Mouse (Mus musculus): Measurements from ENCODE around the gene Cyp2d11. TPM values are rescaled to one million over a fixed set of nuclear protein-coding genes. Genes with fewer than 3 reads are reported as not detected.
"Not testable (repeated sequence)": the region's sequence is repeated elsewhere in the genome, so short reads cannot be mapped to it uniquely, and the experiment has no call there.

Cyp2d11 gene
- total RNA-seq (2014; rRNA removed) = not detected in 2 replicates
- polyA plus RNA-seq (2015; fragmentation: Nextera tagmentation; extraction: Ambion mirVana) = not detected in 2 replicates

DNA sequence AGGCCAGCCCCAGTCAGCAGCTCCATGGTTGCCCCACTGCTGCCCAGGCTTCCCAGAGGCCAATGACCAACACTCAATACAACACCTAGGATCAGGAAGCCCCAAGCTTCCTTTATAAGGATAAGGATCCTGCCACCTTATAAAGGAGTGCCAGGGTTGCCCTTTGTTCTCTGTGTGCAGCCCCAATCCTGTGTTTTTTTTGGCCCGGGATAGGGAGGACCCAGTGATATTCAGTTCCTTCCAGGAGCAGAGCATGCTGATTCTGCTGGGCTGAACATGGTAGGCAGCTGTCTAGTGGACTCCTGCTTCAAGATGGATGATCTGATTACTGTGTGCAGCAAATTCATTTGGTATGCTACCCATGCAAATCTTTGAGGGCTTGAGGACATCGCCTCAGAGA, at the start of gene Cyp2d11:
Gene Cyp2d11, minus strand, starts transcription at position 101 of the 400 bp plus-strand sequence.
- DNase-seq (ENCODE audit: low spot score); H3K4me1 ChIP-seq (ENCODE audit: insufficient read depth, low read length); H3K4me3 ChIP-seq (ENCODE audit: low read depth, low read length); H3K9me3 ChIP-seq (ENCODE audit: low read length); H3K9ac ChIP-seq (replicated peaks; ENCODE audit: low read length, poor library complexity, severe bottlenecking); H3K27me3 ChIP-seq (ENCODE audit: insufficient read depth, low read length); H3K27ac ChIP-seq (ENCODE audit: low read depth, low read length); H3K36me3 ChIP-seq (ENCODE audit: insufficient read depth, low read length); ATAC-seq (ENCODE audit: low FRiP score); H3K4me2 ChIP-seq (ENCODE audit: low read depth, low read length, poor library complexity, severe bottlenecking): not testable (repeated sequence)
- WGBS = 81% methylated on average over 2 of the region's 2 CpGs

DNA sequence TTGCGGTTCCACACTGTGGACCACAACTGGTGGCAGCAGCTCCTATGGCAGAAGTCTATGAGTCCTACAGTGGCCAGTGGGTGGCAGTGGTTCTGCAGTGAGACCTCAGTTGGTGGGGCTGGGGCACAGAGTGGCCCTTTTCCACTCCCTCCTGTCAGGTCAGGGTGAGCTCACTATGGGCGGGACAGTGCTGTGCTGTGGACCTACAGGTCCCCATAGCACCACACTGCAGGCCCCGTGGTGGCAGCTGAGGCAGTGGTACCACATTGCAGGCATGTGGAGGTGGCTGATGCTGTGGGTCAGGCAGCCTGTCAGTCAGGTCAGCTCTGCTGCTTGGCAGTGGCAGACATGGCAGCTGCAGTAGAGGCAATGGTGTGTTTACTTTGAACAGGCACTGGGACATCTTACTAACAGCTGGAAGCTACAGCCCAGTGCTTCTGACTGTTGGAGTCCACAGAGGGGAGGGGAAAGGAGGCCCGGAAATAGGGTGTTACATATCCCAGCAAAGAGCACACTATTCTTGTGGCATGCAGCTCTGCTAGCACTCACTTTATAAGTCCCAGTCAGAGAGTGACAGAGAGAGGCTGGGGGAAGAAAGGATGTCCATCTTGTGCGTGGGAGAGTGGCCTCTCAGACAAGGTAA, 44.3 kb upstream of the Cyp2d11 start:
- H3K4me1 ChIP-seq (ENCODE audit: insufficient read depth, low read length) = no peaks in the 10 kb centered on the region
- H3K27me3 ChIP-seq (ENCODE audit: insufficient read depth, low read length) = no peaks in the 10 kb centered on the region
- no peak overlapping the region for H3K4me2 ChIP-seq (ENCODE audit: low read depth, low read length, poor library complexity, severe bottlenecking)
- H3K9me3 ChIP-seq (ENCODE audit: low read length) = no peaks in the 10 kb centered on the region
- ATAC-seq (ENCODE audit: low FRiP score) = no peak
- H3K9ac ChIP-seq (replicated peaks; ENCODE audit: low read length, poor library complexity, severe bottlenecking) = no peak overlapping the region
- no peak for DNase-seq (ENCODE audit: low spot score)
- H3K36me3 ChIP-seq (ENCODE audit: insufficient read depth, low read length) = no peaks in the 10 kb centered on the region
- TF ChIP-seq CTCF (IDR thresholded peaks at IDR 0.05) = no peak
- no peak overlapping the region for H3K4me3 ChIP-seq (ENCODE audit: low read depth, low read length)
- H3K27ac ChIP-seq (ENCODE audit: low read depth, low read length) = no peak overlapping the region
- 80% methylated on average over 5 of the region's 5 CpGs for WGBS

DNA sequence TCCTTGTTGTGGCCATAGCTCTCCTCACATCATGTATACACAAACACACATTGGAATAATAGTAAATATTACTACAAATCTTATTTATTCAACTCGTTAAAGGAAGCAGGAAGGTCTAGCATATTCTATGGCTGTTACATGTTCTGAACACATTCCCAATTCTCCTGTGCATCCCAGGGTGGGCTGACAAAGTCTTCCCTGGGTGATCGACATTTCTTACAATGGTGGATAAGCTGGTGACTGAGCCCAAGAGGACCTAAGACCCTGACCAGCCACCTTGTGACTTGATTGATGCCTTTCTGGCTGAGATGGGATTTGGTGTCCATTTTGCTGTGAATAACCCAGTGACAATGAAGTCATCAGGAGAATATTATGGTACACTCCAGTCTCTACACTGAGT, 41.8 kb upstream of the Cyp2d11 start:
- Histone ChIP-seq H3K4me2 (ENCODE audit: low read depth, low read length, poor library complexity, severe bottlenecking) (no peak overlapping the region), H3K27ac (ENCODE audit: low read depth, low read length) (no peak overlapping the region), H3K9ac (replicated peaks; ENCODE audit: low read length, poor library complexity, severe bottlenecking) (no peak overlapping the region), H3K36me3 (ENCODE audit: insufficient read depth, low read length) (no peaks in the 10 kb centered on the region), H3K4me3 (ENCODE audit: low read depth, low read length) (no peak overlapping the region), H3K4me1 (ENCODE audit: insufficient read depth, low read length) (no peaks in the 10 kb centered on the region), H3K27me3 (ENCODE audit: insufficient read depth, low read length) (no peaks in the 10 kb centered on the region), H3K9me3 (ENCODE audit: low read length) (no peaks in the 10 kb centered on the region)
- DNase-seq (ENCODE audit: low spot score) (no peak), ATAC-seq (ENCODE audit: low FRiP score) (no peak)
- TF ChIP-seq CTCF (IDR thresholded peaks at IDR 0.05) = no peak
- WGBS = 90% methylated on average over 2 of the region's 2 CpGs

- Histone ChIP-seq H3K4me1 (ENCODE audit: insufficient read depth, low read length) (no peaks in the 10 kb centered on the region), H3K9ac (replicated peaks; ENCODE audit: low read length, poor library complexity, severe bottlenecking) (no peak overlapping the region), H3K36me3 (ENCODE audit: insufficient read depth, low read length) (no peaks in the 10 kb centered on the region), H3K4me3 (ENCODE audit: low read depth, low read length) (no peak overlapping the region), H3K27me3 (ENCODE audit: insufficient read depth, low read length) (no peaks in the 10 kb centered on the region), H3K27ac (ENCODE audit: low read depth, low read length) (no peak overlapping the region), H3K9me3 (ENCODE audit: low read length) (no peaks in the 10 kb centered on the region; the same call in 1 of the 2 replicates), H3K4me2 (ENCODE audit: low read depth, low read length, poor library complexity, severe bottlenecking) (no peak overlapping the region)
- TF ChIP-seq CTCF (IDR thresholded peaks at IDR 0.05) = no peak
- 91% methylated on average over 3 of the region's 3 CpGs for WGBS
- DNase-seq (ENCODE audit: low spot score) (no peak), ATAC-seq (ENCODE audit: low FRiP score) (no peak)
Observed at GRCm38 (mm10) chr15:82435011-82435410, 41.2 kb upstream of the Cyp2d11 start.

GRCm38 (mm10) chr15:82434541-82434940, 40.7 kb upstream of the Cyp2d11 start:
- Histone ChIP-seq H3K36me3 (ENCODE audit: insufficient read depth, low read length) (no peaks in the 10 kb centered on the region), H3K9me3 (ENCODE audit: low read length) (no peaks in the 10 kb centered on the region; the same call in 1 of the 2 replicates), H3K27me3 (ENCODE audit: insufficient read depth, low read length) (no peaks in the 10 kb centered on the region), H3K4me1 (ENCODE audit: insufficient read depth, low read length) (no peaks in the 10 kb centered on the region), H3K4me3 (ENCODE audit: low read depth, low read length) (no peak overlapping the region), H3K4me2 (ENCODE audit: low read depth, low read length, poor library complexity, severe bottlenecking) (no peak overlapping the region), H3K27ac (ENCODE audit: low read depth, low read length) (no peak overlapping the region), H3K9ac (replicated peaks; ENCODE audit: low read length, poor library complexity, severe bottlenecking) (no peak overlapping the region)
- DNase-seq (ENCODE audit: low spot score) = no peak
- no peak for TF ChIP-seq CTCF (IDR thresholded peaks at IDR 0.05)
- 95% methylated on average over 3 of the region's 3 CpGs for WGBS
- no peak for ATAC-seq (ENCODE audit: low FRiP score)

DNA sequence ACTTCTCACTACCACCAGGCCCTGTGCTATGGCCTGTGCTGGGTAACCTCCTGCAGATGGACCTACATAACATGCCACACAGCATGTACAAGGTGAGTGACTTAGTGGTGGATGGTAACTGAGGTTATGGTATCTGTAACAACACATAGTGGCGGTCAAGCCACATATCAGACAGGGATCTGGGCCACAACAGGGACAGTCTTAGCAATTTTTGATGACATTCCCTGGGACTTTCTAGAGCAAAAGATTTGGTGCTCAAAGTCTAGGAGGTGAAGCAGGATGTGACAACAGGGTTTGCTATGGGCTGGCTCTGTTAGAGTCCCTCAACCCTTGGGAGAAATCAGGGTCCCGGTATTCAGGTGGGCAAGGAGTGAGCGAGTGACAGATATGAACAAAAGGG, 39.8 kb upstream of the Cyp2d11 start:
- Histone ChIP-seq H3K27ac (ENCODE audit: low read depth, low read length) (no peak overlapping the region), H3K4me1 (ENCODE audit: insufficient read depth, low read length) (no peaks in the 10 kb centered on the region), H3K9ac (replicated peaks; ENCODE audit: low read length, poor library complexity, severe bottlenecking) (no peak overlapping the region), H3K4me3 (ENCODE audit: low read depth, low read length) (no peak overlapping the region), H3K27me3 (ENCODE audit: insufficient read depth, low read length) (no peaks in the 10 kb centered on the region), H3K9me3 (ENCODE audit: low read length) (no peaks in the 10 kb centered on the region; the same call in 1 of the 2 replicates), H3K36me3 (ENCODE audit: insufficient read depth, low read length) (no peaks in the 10 kb centered on the region), H3K4me2 (ENCODE audit: low read depth, low read length, poor library complexity, severe bottlenecking) (no peak overlapping the region)
- no peak for ATAC-seq (ENCODE audit: low FRiP score)
- no peak for DNase-seq (ENCODE audit: low spot score)
- 98% methylated on average over 3 of the region's 3 CpGs for WGBS
- TF ChIP-seq CTCF (IDR thresholded peaks at IDR 0.05) = no peak

Data from midbrain, postnatal 0 days (tissue).